Mouse (Mus musculus) liver, adult 2 months (tissue): ENCODE measurements around the gene Ar.

Source experiments
- CTCF ChIP-seq: fragments of 200-500 bp; IDR thresholded peaks from 2 replicates; pipeline ENCODE4 v1.5.1; 2011; ENCODE audit warnings: low read depth, low read length, control low read depth
- POLR2A ChIP-seq: fragments of 200-500 bp; IDR thresholded peaks from 2 replicates; pipeline ENCODE4 v1.6.1; 2011; ENCODE audit warnings: low read length, control low read depth; ENCODE audit not compliant: insufficient read depth; ENCODE audit errors: extremely low read depth

DNA sequence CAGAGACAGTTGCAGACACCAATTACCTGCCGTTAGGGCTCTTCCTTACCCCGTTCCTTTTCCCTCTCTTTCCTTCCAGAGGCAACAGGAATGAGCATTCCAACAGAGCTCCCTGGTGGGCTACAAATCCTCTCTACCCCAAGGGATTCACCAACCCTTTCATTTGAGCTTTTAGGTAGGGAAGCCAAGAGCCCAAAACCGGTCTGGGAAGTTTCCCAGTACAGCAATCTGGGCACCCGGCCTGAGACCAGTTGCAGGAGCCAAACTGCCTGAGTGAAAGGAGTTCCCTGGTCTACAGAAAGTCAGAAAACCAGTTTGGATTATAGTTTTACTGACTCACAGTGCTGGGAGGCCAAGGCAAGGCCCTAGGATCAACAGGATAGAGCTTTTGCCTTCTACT lies 199.5 kb downstream of the Ar start:
- no peak for TF ChIP-seq POLR2A
- no peak for TF ChIP-seq CTCF
